Mouse (Mus musculus): ENCODE data around the gene Gatc.

DNA sequence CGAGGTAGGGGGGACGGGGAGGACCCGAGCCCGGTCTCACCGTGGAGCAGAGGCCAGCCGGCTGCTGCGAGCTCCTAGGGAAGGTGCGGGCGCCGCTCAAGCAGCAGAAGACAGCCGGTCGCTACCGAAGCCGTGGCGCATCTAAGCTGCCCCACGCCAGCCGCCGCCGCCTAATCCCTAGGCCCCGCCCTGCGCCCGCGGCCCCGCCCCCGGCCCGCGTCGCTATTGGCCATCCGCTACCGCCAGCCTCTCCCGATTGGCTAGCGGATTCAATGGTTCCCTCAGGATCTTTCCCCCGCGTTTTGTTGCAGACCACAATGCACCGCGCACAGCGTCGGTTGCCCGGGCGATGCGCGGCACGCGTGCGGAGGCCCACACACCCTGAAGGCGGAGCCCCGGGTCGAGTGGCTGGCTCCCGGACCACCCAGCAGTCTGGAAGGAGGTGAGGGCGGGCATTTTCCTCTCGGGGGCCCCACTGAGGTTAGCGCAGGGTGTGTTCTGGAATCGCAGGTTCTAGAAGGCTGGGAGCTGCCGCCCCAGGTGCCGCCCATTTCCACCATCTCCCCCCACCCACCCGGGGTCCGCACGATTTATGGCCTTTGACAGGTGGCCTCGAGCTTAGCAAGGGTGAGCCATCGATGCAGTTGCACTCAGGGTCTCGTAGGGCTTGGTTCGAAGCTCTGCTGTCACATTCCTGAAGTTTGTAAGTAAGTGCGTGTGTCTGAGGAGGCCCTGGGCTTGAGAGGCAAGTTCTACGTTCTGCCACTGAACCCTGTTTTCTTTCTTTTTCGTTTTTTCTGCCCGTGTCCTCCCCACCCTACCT, 40.0 kb downstream of the Gatc start, which contains the start of gene Dynll1:
- TF ChIP-seq CTCF (IDR thresholded peaks at IDR 0.05; ENCODE audit: low read depth), result peak; percentile 17
- peak; percentile 98 for TF ChIP-seq EP300 (IDR thresholded peaks at IDR 0.05; ENCODE audit: low read depth)
